Mouse (Mus musculus): ENCODE data around the gene Fis1. TPM values are rescaled to one million over a fixed set of nuclear protein-coding genes. Genes with fewer than 3 reads are reported as not detected.

Fis1 gene
- 163 TPM for polyA plus RNA-seq (2014; fragmentation: Illumina TruSeq; extraction: RNeasy Lipid Tissue Mini Kit (QIAGEN cat#74804); ENCODE audit: low read depth, low replicate concordance)

GRCm38 (mm10) chr5:136953015-136953414 lies at the start of gene Fis1:
Fis1 (plus strand) TSS chr5:136953275.

GRCm38 (mm10) chr5:136907991-136908857 lies 44.9 kb upstream of the Fis1 start, which contains the start of gene Ift22:
Ift22 (plus strand) TSS chr5:136908150.

GRCm38 (mm10) chr5:136966331-136966730 lies 13.3 kb downstream of the Fis1 start, which contains the start of gene Cldn15:
Cldn15 (plus strand) TSS chr5:136966616.

GRCm38 (mm10) chr5:136986695-136987137 lies 33.6 kb downstream of the Fis1 start, which contains the start of gene Plod3:
Plod3 (plus strand) TSS chr5:136987019.

GRCm38 (mm10) chr5:136987934-136988271 lies 34.8 kb downstream of the Fis1 start, which contains the start of gene Znhit1:
Znhit1 (minus strand) TSS chr5:136988021.

Other genes starting within 250 kb of the Fis1 start
- not detected for gene Col26a1, start 70.1 kb upstream of the Fis1 start, polyA plus RNA-seq (2014; fragmentation: Illumina TruSeq; extraction: RNeasy Lipid Tissue Mini Kit (QIAGEN cat#74804); ENCODE audit: low read depth, low replicate concordance)
- 34.6 TPM for gene Ift22, start 45.1 kb upstream of the Fis1 start, polyA plus RNA-seq (2014; fragmentation: Illumina TruSeq; extraction: RNeasy Lipid Tissue Mini Kit (QIAGEN cat#74804); ENCODE audit: low read depth, low replicate concordance)
- 27.0 TPM for gene Cldn15, start 13.3 kb downstream of the Fis1 start, polyA plus RNA-seq (2014; fragmentation: Illumina TruSeq; extraction: RNeasy Lipid Tissue Mini Kit (QIAGEN cat#74804); ENCODE audit: low read depth, low replicate concordance)
- gene Plod3, start 33.7 kb downstream of the Fis1 start, polyA plus RNA-seq (2014; fragmentation: Illumina TruSeq; extraction: RNeasy Lipid Tissue Mini Kit (QIAGEN cat#74804); ENCODE audit: low read depth, low replicate concordance), result 48.1 TPM
- gene Znhit1, start 34.7 kb downstream of the Fis1 start, polyA plus RNA-seq (2014; fragmentation: Illumina TruSeq; extraction: RNeasy Lipid Tissue Mini Kit (QIAGEN cat#74804); ENCODE audit: low read depth, low replicate concordance), result 55.9 TPM
- gene Vgf, start 73.1 kb downstream of the Fis1 start, polyA plus RNA-seq (2014; fragmentation: Illumina TruSeq; extraction: RNeasy Lipid Tissue Mini Kit (QIAGEN cat#74804); ENCODE audit: low read depth, low replicate concordance), result not detected
- gene Ap1s1, start 92.9 kb downstream of the Fis1 start, polyA plus RNA-seq (2014; fragmentation: Illumina TruSeq; extraction: RNeasy Lipid Tissue Mini Kit (QIAGEN cat#74804); ENCODE audit: low read depth, low replicate concordance), result 63.5 TPM
- gene Serpine1, start 119.0 kb downstream of the Fis1 start, polyA plus RNA-seq (2014; fragmentation: Illumina TruSeq; extraction: RNeasy Lipid Tissue Mini Kit (QIAGEN cat#74804); ENCODE audit: low read depth, low replicate concordance), result 7.4 TPM
- 12.5 TPM for gene Trim56, start 162.9 kb downstream of the Fis1 start, polyA plus RNA-seq (2014; fragmentation: Illumina TruSeq; extraction: RNeasy Lipid Tissue Mini Kit (QIAGEN cat#74804); ENCODE audit: low read depth, low replicate concordance)
- 0.58 TPM for gene Muc3, start 196.0 kb downstream of the Fis1 start, polyA plus RNA-seq (2014; fragmentation: Illumina TruSeq; extraction: RNeasy Lipid Tissue Mini Kit (QIAGEN cat#74804); ENCODE audit: low read depth, low replicate concordance)

All from adipose tissue, adult 10 weeks (tissue).